Mouse (Mus musculus) ES-Bruce4 (cell line): ENCODE results near the gene Tuba3b.

ENCODE experiments used
- CTCF ChIP-seq: IDR thresholded peaks from one replicate; pipeline ENCODE4 v1.8.1; 2011; ENCODE audit warnings: low read depth, low read length
- EP300 ChIP-seq: IDR thresholded peaks from 2 replicates; pipeline ENCODE4 v1.6.1; 2011; ENCODE audit warnings: low read depth, low read length; ENCODE audit not compliant: insufficient read depth
- POLR2A ChIP-seq: IDR thresholded peaks from one replicate; pipeline ENCODE4 v1.8.1; 2011; ENCODE audit warnings: low read length; ENCODE audit not compliant: insufficient read depth

DNA sequence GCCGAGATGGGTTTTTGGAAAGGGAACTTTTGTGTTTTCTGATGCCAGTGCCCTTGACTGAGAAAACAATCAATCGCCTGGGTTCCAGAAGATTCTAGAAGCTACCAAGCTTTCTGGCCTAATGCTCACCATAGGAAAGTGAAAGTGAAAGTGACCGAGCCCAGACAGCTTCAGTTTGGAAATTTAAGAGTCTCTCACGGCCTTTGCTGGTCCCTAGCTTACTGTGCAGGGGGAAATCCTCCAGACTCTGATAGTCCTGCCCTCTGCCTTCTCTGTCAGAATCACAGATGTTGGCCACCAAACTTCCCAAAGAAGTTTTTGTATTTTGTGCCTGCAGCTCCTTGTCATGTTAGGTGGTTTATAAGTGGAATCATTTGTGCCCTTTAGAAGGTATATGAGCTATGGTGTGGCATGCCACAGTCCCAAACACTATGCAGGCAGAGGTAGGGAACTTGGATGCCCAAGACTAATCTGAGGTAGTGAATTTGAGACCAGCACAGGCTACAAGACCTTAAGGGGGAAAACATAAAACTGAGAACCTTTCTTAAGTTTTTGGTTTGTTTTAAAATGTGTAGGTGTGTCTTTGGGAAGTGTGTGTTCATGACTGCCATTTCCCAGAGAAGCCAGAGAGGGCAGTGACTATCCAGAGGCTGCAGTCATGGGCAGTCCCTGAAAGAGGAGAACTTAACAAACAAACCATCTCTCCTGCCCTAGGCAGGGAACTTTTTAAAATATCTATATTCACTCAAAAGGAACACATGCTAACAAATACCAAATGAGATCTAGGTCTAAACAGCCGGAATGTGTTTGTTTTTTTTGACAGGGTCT lies 1.1 kb downstream of the Tuba3b start:
- TF ChIP-seq CTCF, result no peak
- TF ChIP-seq POLR2A, result no peak
- TF ChIP-seq EP300, result no peak
